Mouse (Mus musculus) heart, embryonic 13.5 days (tissue): ENCODE data around the gene Spdya. TPM values are rescaled to one million over a fixed set of nuclear protein-coding genes. Genes with fewer than 3 reads are reported as not detected.

Experiments
- ATAC-seq: fragments of 200-750 bp; cut with Nextera tagmentation; 2 replicates; pipeline ENCODE4 v1.8.0; 2017; ENCODE audit warnings: moderate TSS enrichment; ENCODE audit not compliant: insufficient number of reproducible peaks, low FRiP score, low TSS enrichment; ENCODE audit errors: extremely low read depth
- H3K27ac ChIP-seq: fragments of 300-500 bp; sonication (generic); replicated peaks from 2 replicates; pipeline ENCODE4 v1.5.1; 2015; ENCODE audit warnings: moderate library complexity, mild to moderate bottlenecking, inconsistent platforms
- H3K27me3 ChIP-seq: fragments of 300-500 bp; sonication (generic); replicated peaks from 2 replicates; pipeline ENCODE4 v1.6.1; 2015; ENCODE audit warnings: mild to moderate bottlenecking, inconsistent platforms
- H3K36me3 ChIP-seq: fragments of 300-500 bp; sonication (generic); 2 replicates; pipeline ENCODE4 v1.6.1; 2015; ENCODE audit warnings: mild to moderate bottlenecking, inconsistent platforms
- H3K4me1 ChIP-seq: fragments of 300-500 bp; sonication (generic); 2 replicates; pipeline ENCODE4 v1.6.1; 2015; ENCODE audit warnings: inconsistent platforms
- H3K4me2 ChIP-seq: fragments of 300-500 bp; sonication (generic); 2 replicates; pipeline ENCODE4 v1.6.1; 2015; ENCODE audit warnings: inconsistent platforms, mild to moderate bottlenecking, moderate library complexity
- H3K4me3 ChIP-seq: fragments of 300-500 bp; sonication (generic); 2 replicates; pipeline ENCODE4 v1.5.1; 2015; ENCODE audit warnings: moderate library complexity, mild to moderate bottlenecking, inconsistent platforms
- H3K9ac ChIP-seq: fragments of 300-500 bp; sonication (generic); 2 replicates; pipeline ENCODE4 v1.6.1; 2015; ENCODE audit warnings: inconsistent platforms, mild to moderate bottlenecking, moderate library complexity
- H3K9me3 ChIP-seq: fragments of 300-500 bp; sonication (generic); 2 replicates; pipeline ENCODE4 v1.6.1; 2016; ENCODE audit warnings: inconsistent platforms
- WGBS: fragments of 180-500 bp; shearing (Covaris S2); methylation state at CpG from one replicate; pipeline ENCODE4 v1.1.7; 2015; ENCODE audit warnings: mixed read lengths; 5-methylcytosine and 5-hydroxymethylcytosine counted together
- polyA plus RNA-seq: library from polyadenylated mRNA; unstranded; fragments of >200 nt; fragmentation: Nextera tagmentation; extraction: Ambion mirVana; gene quantifications from 2 replicates; pipeline ENCODE4 v1.2.1, GENCODE M21; 2015

Gene Spdya
- polyA plus RNA-seq, 1 experiment from 2014 or later: 0.32 TPM

DNA sequence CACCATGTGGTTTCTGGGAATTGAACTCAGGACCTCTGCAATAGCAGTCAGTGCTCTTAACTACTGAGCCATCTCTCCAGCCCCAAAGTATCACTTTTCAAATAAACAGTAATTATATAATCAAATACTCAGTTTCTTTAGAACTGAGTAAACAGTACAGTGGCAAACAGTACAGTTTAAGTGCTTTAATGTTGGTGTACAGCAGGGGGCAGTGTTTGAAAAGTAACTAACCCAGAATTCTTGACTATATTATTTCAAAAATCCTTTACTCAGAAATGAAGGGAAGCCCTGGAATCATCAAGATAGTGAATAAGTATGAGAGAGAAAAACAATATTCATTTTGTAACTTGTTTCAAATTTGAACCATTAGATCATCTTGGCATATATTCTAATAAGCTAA is 9.8 kb downstream of the Spdya start:
- no peak overlapping the region for H3K9ac ChIP-seq
- H3K27me3 ChIP-seq: no peaks in the 10 kb centered on the region
- H3K4me1 ChIP-seq: no peaks in the 10 kb centered on the region
- H3K4me2 ChIP-seq: no peak overlapping the region
- H3K36me3 ChIP-seq: no peaks in the 10 kb centered on the region
- no peak overlapping the region for H3K4me3 ChIP-seq
- ATAC-seq: no peak
- no peak overlapping the region for H3K27ac ChIP-seq
- no peaks in the 10 kb centered on the region for H3K9me3 ChIP-seq

DNA sequence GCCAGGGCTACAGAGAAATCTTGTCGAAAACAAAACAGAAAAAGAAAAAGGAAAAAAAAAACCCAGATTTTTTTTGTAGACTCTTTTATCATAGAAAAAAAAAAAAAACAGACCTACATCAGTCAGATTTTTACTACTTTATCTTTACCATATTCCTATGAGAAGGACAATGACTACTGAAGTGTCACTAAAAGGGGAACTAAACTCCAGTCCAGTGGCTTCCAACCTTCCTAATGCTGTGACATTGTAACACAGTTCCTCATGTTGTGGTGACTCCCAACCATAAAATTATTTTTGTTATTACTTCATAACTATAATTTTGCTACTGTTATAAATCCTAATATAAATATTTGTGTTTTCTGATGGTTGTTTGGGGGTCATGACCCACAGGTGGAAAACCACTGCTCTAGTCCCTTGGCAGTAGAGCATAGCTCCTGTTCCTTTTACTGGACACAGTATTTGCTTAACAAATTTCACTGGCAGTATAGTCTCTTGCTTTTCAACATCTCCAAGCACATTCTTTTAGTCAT is 27.4 kb downstream of the Spdya start:
- Histone ChIP-seq H3K4me2 (no peak overlapping the region), H3K27me3 (no peaks in the 10 kb centered on the region), H3K9me3 (no peaks in the 10 kb centered on the region), H3K4me1 (no peaks in the 10 kb centered on the region), H3K36me3 (no peaks in the 10 kb centered on the region), H3K9ac (no peak overlapping the region), H3K4me3 (no peak overlapping the region), H3K27ac (no peak overlapping the region)
- ATAC-seq: no peak
- WGBS: 85% methylated on average over 1 of the region's 1 CpGs

DNA sequence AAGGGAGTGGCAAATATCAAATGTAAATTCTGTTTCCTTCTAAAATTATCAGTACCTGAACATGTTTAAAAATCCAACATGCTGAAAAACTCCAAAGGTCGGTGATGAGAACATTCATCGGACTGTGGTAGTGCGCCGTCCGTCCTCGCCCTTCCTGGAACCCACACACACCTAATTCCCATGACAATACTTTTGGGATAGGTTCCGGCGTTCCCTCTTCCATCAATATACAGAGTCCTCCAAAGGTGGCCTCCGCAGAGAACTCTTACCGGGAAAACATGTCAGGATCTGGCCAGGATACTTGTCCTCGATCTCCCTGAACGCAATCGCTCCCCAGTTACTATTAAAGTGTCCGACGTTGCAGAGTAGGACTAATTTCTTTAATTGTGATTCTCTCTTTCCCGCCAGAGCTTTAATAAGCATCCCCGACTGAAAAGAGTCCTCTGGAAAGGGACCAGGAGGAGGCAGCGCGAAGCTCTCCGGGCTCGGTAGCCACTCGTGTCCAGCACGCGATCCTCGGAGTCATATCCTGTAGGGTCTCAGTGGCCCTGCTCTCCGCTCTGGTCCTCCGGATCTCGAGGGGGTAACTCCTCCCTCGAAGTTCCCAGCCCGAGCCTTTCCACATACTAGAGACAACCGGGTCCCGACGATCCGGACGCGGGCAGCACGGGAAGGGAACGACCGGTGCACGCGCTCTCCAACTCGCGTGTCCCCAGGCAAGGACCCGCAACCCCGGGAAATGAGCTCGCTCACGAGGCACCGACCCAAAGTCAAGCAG is 46.2 kb downstream of the Spdya start:
- Histone ChIP-seq H3K27ac (peak overlapping the region; percentile 61), H3K4me2 (peak overlapping the region; percentile 91), H3K9me3 (no peaks in the 10 kb centered on the region), H3K27me3 (peaks cover 13% of the 10 kb centered on the region), H3K4me3 (peak overlapping the region; percentile 71), H3K36me3 (peaks cover under 1% of the 10 kb centered on the region), H3K9ac (peak overlapping the region; percentile 86), H3K4me1 (peaks cover 25% of the 10 kb centered on the region)
- under 1% methylated on average over 48 of the region's 48 CpGs for WGBS
- ATAC-seq: 0 out of 2 replicates have a peak, but pooled peaks have one; percentile 4

DNA sequence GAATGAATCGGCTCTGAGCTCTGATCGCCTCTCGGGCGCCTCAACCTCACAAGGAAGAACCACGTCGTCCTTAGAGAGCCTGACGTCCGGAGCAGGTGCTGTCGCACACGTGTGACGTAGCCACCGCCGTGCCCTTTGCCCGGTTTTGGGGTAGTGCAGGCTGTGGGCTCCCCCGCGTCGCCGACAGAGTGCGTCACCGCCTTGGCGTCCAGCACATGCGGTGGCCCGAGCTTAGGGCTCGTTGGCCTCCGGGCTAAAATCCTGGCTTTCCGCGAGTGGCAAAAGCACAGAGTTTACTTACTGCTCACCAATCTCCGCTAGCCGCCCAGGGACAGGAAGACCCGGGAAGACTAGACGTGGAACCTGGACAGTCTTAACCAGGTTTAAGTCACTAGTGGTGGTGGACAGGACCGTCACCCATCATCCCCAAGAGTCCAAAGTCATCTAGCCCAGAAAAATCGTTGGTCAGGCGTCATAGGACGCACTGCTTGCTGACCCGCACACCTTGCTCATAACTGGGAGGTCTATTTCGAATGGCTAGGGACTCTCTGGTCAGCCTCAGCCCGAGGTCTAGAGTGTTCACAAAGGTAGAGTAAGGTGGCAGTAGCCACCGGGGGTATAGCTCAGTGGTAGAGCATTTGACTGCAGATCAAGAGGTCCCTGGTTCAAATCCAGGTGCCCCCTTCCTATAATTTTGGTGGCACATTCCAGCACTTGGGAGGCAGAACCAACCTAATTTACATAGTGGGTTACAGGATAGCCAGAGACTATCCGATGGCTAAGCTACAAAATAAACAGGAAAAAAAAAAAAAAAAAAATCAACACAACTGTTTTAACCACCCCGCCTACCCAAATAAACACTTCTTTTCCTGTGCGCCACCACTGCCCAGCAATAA is 47.0 kb downstream of the Spdya start:
- peak overlapping the region; percentile 86 for H3K9ac ChIP-seq
- peak overlapping the region; percentile 91 for H3K4me2 ChIP-seq
- H3K27ac ChIP-seq: peak overlapping the region; percentile 61
- peak overlapping the region; percentile 71 for H3K4me3 ChIP-seq
- H3K9me3 ChIP-seq: no peaks in the 10 kb centered on the region
- H3K4me1 ChIP-seq: peaks cover 25% of the 10 kb centered on the region
- no peaks in the 10 kb centered on the region for H3K36me3 ChIP-seq
- H3K27me3 ChIP-seq: peaks cover 17% of the 10 kb centered on the region
- WGBS: 4% methylated on average over 42 of the region's 42 CpGs
- peak; percentile 89 for ATAC-seq

DNA sequence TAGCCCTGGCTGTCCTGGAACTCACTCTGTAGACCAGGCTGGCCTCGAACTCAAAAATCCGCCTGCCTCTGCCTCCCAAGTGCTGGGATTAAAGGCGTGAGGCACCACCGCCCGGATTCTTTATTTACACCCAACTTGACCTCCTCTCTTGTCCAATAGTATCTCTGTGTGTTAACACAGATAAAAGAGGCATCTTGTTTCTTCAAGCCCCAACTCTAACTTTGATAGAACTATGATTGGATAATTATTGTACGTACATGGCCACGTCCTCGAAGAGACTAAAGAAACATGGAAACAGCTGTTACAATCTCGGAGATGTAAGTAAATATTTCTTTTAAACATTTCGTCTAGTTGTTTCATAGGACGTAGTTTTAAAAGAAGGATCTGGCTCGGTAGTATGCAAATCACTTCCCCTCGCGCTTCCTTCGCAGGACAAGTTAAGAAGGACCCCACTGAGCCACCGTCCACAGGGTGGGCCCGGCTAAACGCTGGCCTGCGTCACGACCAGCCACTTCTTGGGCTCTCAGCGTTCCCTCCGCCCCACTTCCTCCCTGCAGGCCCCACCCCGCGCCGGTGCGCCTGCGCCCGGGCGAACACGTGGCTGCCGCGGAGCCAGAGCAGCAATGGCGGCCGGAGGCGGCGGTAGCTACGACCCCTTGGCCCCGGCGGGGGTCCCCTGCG is 63.9 kb downstream of the Spdya start, which contains the start of gene Wdr43:
Gene Wdr43 (plus strand): TSS at position 258 of the 681 bp plus-strand sequence.
- Histone ChIP-seq H3K27ac (peak within 1 kb of the TSS; percentile 64), H3K4me3 (peak within 1 kb of the TSS; percentile 98), H3K27me3 (no peaks in the 10 kb centered on the region), H3K9me3 (no peaks in the 10 kb centered on the region), H3K4me1 (peaks cover 28% of the 10 kb centered on the region), H3K9ac (peak within 1 kb of the TSS; percentile 96), H3K4me2 (peak within 1 kb of the TSS; percentile 83), H3K36me3 (peaks cover 14% of the 10 kb centered on the region)
- WGBS: 4% methylated on average over 40 of the region's 40 CpGs
- peak; percentile 96 for ATAC-seq

DNA sequence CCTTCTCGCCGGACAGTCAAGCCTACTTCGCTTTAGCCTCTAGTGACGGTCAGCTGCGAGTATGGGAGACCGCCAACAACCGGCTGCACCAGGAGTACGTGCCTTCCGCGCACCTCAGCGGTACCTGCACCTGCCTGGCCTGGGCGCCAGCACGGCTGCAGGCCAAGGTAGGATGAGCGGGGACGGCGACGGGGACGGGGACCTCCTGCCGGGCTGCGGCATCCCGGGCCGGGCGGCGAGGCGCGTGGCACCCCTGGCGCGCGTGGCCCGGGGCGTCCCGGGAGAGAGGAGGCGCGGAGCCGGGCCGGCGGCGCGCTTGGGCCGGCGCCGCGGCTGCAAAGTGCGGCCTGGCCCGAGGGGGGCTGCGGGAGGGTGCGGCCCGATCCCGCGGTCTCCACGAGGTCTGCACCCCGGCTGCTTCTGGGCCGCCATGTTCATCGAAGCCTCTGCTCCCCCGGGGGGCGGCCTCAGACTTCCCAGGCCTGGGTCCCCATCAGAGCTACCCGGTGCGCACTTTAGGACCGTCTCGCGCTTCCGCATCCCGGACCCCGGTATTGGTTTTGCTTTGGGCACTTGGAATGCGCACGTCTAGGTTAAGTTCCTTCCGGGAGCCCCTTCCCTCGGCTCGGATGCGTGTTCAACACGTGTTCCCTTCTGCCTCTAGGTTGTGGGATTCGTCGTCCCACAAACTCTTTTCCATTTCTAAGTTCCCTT is 64.6 kb downstream of the Spdya start:
- peak overlapping the region; percentile 64 for H3K27ac ChIP-seq
- peak overlapping the region; percentile 83 for H3K4me2 ChIP-seq
- peaks cover 28% of the 10 kb centered on the region for H3K4me1 ChIP-seq
- whole genome bisulfite sequencing: under 1% methylated on average over 71 of the region's 73 CpGs
- peaks cover 14% of the 10 kb centered on the region for H3K36me3 ChIP-seq
- no peaks in the 10 kb centered on the region for H3K27me3 ChIP-seq
- peak overlapping the region; percentile 96 for H3K9ac ChIP-seq
- peak; percentile 47; the same call in 1 of the 2 replicates for ATAC-seq
- H3K9me3 ChIP-seq: no peaks in the 10 kb centered on the region
- H3K4me3 ChIP-seq: peak overlapping the region; percentile 98

DNA sequence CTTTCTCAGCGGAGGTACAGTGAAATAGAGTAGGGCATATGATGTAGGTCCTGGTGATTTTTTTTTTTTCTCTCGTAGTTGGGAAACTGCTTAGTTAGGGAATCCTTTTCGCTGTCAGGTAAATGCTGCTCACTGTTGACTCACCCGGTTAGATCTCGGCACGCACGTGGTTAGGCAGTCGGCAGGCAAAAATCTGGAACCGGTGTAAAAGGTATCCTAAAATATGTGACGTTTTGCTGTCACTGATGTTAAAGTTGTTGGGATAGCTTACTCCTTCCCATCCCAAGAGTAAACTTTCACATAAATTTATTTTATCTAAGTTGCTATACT is 65.1 kb downstream of the Spdya start:
- Histone ChIP-seq H3K4me3 (peak overlapping the region; percentile 98), H3K36me3 (peaks cover 14% of the 10 kb centered on the region), H3K27ac (no peak overlapping the region), H3K4me2 (peak overlapping the region; percentile 83), H3K4me1 (peaks cover 28% of the 10 kb centered on the region), H3K27me3 (no peaks in the 10 kb centered on the region), H3K9me3 (no peaks in the 10 kb centered on the region), H3K9ac (peak overlapping the region; percentile 96)
- ATAC-seq: no peak
- under 1% methylated on average over 10 of the region's 10 CpGs for WGBS

DNA sequence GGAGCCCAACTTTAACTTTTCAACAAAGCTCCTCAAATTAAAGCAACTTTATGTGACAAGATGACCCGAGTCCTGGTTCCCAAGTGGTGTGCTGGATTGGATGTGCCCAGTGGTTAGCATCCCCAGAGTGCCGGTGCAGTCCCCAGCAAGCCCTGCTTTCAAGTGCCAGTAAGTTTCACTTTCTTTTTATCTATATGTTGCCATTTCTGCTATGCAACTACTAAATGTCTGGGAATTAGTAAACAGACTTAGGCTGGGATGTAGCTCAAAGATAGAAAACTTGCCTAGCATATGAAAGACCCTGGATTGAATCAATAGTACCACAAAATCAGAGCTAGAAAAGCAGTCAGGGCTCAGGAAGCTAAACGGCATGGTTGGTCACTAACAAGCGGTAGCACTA is 66.1 kb downstream of the Spdya start:
- H3K9ac ChIP-seq: peak overlapping the region; percentile 96
- no peak overlapping the region for H3K27ac ChIP-seq
- H3K27me3 ChIP-seq: no peaks in the 10 kb centered on the region
- no peaks in the 10 kb centered on the region for H3K9me3 ChIP-seq
- 55% methylated on average over 4 of the region's 4 CpGs for WGBS
- peak overlapping the region; percentile 98 for H3K4me3 ChIP-seq
- H3K4me2 ChIP-seq: peak overlapping the region; percentile 83
- H3K36me3 ChIP-seq: peaks cover 14% of the 10 kb centered on the region
- peaks cover 28% of the 10 kb centered on the region for H3K4me1 ChIP-seq
- no peak for ATAC-seq

DNA sequence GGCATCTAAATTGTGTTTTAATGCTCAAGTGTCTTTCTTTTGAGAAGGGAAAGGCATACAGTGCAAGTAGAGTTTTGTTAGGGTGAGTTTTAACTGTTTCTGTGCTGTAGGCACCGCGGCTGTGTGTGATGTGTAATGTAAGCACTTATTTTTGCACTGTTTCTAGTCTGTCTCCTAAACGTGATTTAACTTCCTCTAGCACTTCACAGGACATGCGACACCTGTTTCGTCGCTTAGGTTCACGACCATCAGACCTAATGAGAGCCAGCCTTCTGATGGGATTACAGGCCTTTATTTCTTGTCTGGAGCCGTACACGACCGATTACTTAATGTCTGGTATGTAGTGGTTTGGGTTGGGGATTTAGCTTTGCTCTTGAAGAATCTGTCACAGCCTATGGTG is 79.9 kb downstream of the Spdya start:
- Histone ChIP-seq H3K9me3 (no peaks in the 10 kb centered on the region), H3K4me3 (no peak overlapping the region), H3K4me1 (no peaks in the 10 kb centered on the region), H3K27me3 (no peaks in the 10 kb centered on the region), H3K9ac (no peak overlapping the region), H3K27ac (no peak overlapping the region), H3K36me3 (peaks cover 89% of the 10 kb centered on the region), H3K4me2 (no peak overlapping the region)
- 87% methylated on average over 10 of the region's 10 CpGs for WGBS
- no peak for ATAC-seq

DNA sequence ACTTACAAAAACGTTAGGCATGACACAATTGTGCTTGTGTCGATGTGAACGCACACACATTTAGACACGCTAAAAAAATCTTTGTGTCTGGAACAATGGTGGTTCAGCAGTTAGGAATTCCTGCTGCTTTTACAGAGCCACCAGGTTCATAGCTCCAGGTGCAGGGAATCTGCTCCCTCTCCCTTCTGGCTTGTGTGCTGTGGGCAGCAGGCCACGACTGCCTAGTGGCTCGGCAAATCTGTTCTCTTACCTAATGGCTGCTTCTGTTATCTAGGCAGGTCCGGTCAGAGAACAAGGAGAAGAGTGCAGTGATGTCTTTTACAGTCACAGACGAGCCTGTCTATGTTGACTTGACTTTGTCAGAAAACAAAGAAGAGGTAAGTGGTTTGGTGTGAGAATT is 81.5 kb downstream of the Spdya start:
- H3K36me3 ChIP-seq: peaks cover 89% of the 10 kb centered on the region
- ATAC-seq: no peak
- no peak overlapping the region for H3K4me3 ChIP-seq
- H3K27me3 ChIP-seq: no peaks in the 10 kb centered on the region
- no peaks in the 10 kb centered on the region for H3K4me1 ChIP-seq
- no peak overlapping the region for H3K9ac ChIP-seq
- no peak overlapping the region for H3K27ac ChIP-seq
- 81% methylated on average over 8 of the region's 8 CpGs for WGBS
- H3K4me2 ChIP-seq: no peak overlapping the region
- H3K9me3 ChIP-seq: no peaks in the 10 kb centered on the region
